ENCODE assay signal across 7 mouse cellular contexts in the genomic region with DNA sequence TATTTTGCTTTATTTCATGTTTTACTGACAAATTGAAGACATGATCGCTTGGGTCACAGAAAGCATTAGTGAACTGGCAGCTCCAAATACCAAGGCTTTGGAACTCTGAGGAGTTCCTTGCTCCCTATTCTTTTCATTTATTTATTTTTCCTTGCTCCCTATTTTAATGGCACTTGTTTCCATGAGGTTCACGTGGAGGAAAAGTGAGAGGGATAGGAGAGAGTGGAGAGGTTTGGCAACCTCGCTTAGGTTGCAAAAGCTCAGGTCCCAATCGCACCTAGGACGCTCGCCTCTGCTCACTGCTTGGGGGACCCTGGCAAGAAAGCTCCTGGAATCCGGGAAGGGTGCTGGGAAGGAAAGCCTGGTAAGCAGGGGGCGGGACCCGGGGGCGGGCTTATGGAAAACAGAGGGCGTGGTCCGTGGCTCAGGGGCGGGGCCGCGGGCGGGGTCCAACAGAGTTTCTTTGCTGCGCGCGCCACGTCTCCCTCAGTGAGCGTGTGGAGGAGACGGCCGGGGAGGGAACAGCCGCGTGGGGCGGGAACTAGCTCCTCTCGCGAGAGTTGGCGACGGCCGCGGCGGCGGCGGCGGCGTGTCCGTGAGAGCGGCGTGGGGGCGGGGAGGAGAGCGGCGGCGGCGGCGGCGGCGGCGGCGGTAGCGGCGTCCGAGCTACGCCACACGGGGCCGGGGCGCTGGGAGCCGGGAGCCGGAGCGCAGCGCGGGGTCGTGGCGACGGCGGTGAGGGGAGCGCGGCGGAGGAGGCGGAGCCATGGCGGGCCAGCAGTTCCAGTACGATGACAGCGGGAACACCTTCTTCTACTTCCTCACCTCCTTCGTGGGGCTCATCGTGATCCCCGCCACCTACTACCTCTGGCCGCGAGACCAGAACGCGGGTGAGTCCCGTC. TPM values are rescaled to one million over a fixed set of nuclear protein-coding genes. Genes with fewer than 3 reads are reported as not detected.
DNase-seq lines count a peak whose midpoint lies in the region; ATAC-seq lines count a peak whose summit lies in the region.

Gene Sec63, plus strand, starts transcription at position 498 of the 902 bp plus-strand sequence.

- H3K4me2 ChIP-seq in intestine, embryonic 15.5 days (replicated peaks), result peak within 1 kb of the TSS; percentile 64

- peak; percentile 97 for ATAC-seq in intestine, embryonic 15.5 days

- H3K36me3 ChIP-seq in intestine, embryonic 15.5 days, result no peaks in the 10 kb centered on the region
- H3K36me3 ChIP-seq in midbrain, embryonic 10.5 days, result peaks cover 4% of the 10 kb centered on the region; the same call in 1 of the 2 replicates

- peaks cover 11% of the 10 kb centered on the region; the same call in 1 of the 2 replicates for H3K4me1 ChIP-seq in intestine, embryonic 15.5 days (replicated peaks)
- H3K4me1 ChIP-seq in midbrain, embryonic 10.5 days, result peaks cover 32% of the 10 kb centered on the region

- peak; percentile 99 for DNase-seq in adrenal gland, adult 2 months
- peak; percentile 94 for DNase-seq in embryo, embryonic 11.5 days (ENCODE audit: low read depth, low spot score)
- peak; percentile 96 to 97 for DNase-seq in gastrocnemius, postnatal 36 days
- DNase-seq in left cerebral cortex, postnatal 25 days (ENCODE audit: low spot score in 2 of 2), result peak; percentile 98
- DNase-seq in midbrain, embryonic 10.5 days (ENCODE audit: low spot score), result peak; percentile 99
- DNase-seq in right cerebral cortex, postnatal 4 days, result peak; percentile 98

- no peaks in the 10 kb centered on the region for H3K9me3 ChIP-seq in intestine, embryonic 15.5 days
- no peaks in the 10 kb centered on the region for H3K9me3 ChIP-seq in midbrain, embryonic 10.5 days (replicated peaks)

- no peaks in the 10 kb centered on the region for H3K27me3 ChIP-seq in intestine, embryonic 15.5 days (replicated peaks)
- no peaks in the 10 kb centered on the region for H3K27me3 ChIP-seq in midbrain, embryonic 10.5 days (ENCODE audit: low read depth, poor library complexity, severe bottlenecking)

- peak within 1 kb of the TSS; percentile 91 for H3K9ac ChIP-seq in intestine, embryonic 15.5 days

- peak within 1 kb of the TSS; percentile 86 for H3K27ac ChIP-seq in intestine, embryonic 15.5 days
- peak within 1 kb of the TSS; percentile 97 for H3K27ac ChIP-seq in midbrain, embryonic 10.5 days (replicated peaks)

- WGBS in intestine, embryonic 15.5 days, result under 1% methylated on average over 76 of the region's 81 CpGs
- under 1% methylated on average over 76 of the region's 81 CpGs for WGBS in midbrain, embryonic 10.5 days

- H3K4me3 ChIP-seq in intestine, embryonic 15.5 days (replicated peaks), result peak within 1 kb of the TSS; percentile 94
- H3K4me3 ChIP-seq in midbrain, embryonic 10.5 days, result peak within 1 kb of the TSS; percentile 97

- intact Hi-C loops in gastrocnemius, postnatal 36 days (cut with DNase I), result no loop called here
- intact Hi-C loops in left cerebral cortex, postnatal 25 days (cut with DNase I), result no loop called here

RNA-seq across cellular contexts. Expression of gene Sec63, which starts in this region (rescaled TPM):
- 10 to 100 TPM; 65.6 to 81.1 TPM for total RNA-seq in adrenal gland, adult 2 months (2021)
- polyA plus RNA-seq in adrenal gland, adult 2 months (2012; rRNA removed), result 7.0 and 7.1 TPM in 2 replicates
- 10 to 100 TPM; 19.0 to 19.8 TPM for total RNA-seq in gastrocnemius, postnatal 36 days (2021)
- polyA plus RNA-seq in intestine, embryonic 15.5 days (2015; fragmentation: Nextera tagmentation; extraction: Ambion mirVana), result 25.0 and 25.5 TPM in 2 replicates
- 10 to 100 TPM; 48.5 to 56.6 TPM for total RNA-seq in left cerebral cortex, postnatal 25 days (2021)
- 26.0 and 27.4 TPM in 2 replicates for polyA plus RNA-seq in midbrain, embryonic 10.5 days (2016; fragmentation: Nextera tagmentation; extraction: Ambion mirVana)

Comparison
In these comparisons a context has a peak if more than half of its experiments do, and no peak if none do; other contexts are left out.
1. Peak in every context shown above with its lines: DNase-seq, ATAC-seq, H3K4me3 ChIP-seq and H3K27ac ChIP-seq.